Mouse (Mus musculus): Measurements from ENCODE around the gene Plekha6. TPM values are rescaled to one million over a fixed set of nuclear protein-coding genes. Genes with fewer than 3 reads are reported as not detected.

Plekha6 gene
- total RNA-seq (2021), result 10 to 100 TPM; 66.5 to 87.4 TPM

- intact Hi-C loops (cut with DNase I), result no loop called here
- no peak for DNase-seq (ENCODE audit: low spot score in 2 of 2)
Observed at GRCm38 (mm10) chr1:133163820-133164431, at the start of gene Plekha6. TSS of gene Plekha6 (plus strand) at chr1:133164210.

GRCm38 (mm10) chr1:133116108-133116507 is 47.9 kb upstream of the Plekha6 start:
- intact Hi-C loops (cut with DNase I), result no loop called here
- DNase-seq (ENCODE audit: low spot score in 2 of 2), result no peak

GRCm38 (mm10) chr1:133118127-133118526 is 45.9 kb upstream of the Plekha6 start:
- no peak for DNase-seq (ENCODE audit: low spot score in 2 of 2)
- intact Hi-C loops (cut with DNase I), result no loop called here

GRCm38 (mm10) chr1:133118844-133119243 is 45.2 kb upstream of the Plekha6 start:
- DNase-seq (ENCODE audit: low spot score in 2 of 2), result no peak

GRCm38 (mm10) chr1:133119931-133120712 is 43.9 kb upstream of the Plekha6 start:
- intact Hi-C loops (cut with DNase I), result no loop called here
- no peak for DNase-seq (ENCODE audit: low spot score in 2 of 2)

More at GRCm38 (mm10) chr1:133118844-133119243, 45.2 kb upstream of the Plekha6 start:
- intact Hi-C loops (cut with DNase I), result no loop called here

GRCm38 (mm10) chr1:133121246-133121645 is 42.8 kb upstream of the Plekha6 start:
- intact Hi-C loops (cut with DNase I), result no loop called here
- DNase-seq (ENCODE audit: low spot score in 2 of 2), result no peak

- intact Hi-C loops (cut with DNase I), result no loop called here
- no peak for DNase-seq (ENCODE audit: low spot score in 2 of 2)
Observed at GRCm38 (mm10) chr1:133124137-133124536, 39.9 kb upstream of the Plekha6 start.

- no peak for DNase-seq (ENCODE audit: low spot score in 2 of 2)
- intact Hi-C loops (cut with DNase I), result no loop called here
Observed at GRCm38 (mm10) chr1:133125640-133126364, 38.2 kb upstream of the Plekha6 start.

GRCm38 (mm10) chr1:133126365-133126740 is 37.7 kb upstream of the Plekha6 start:
- DNase-seq (ENCODE audit: low spot score in 2 of 2), result no peak
- intact Hi-C loops (cut with DNase I), result no loop called here

- intact Hi-C loops (cut with DNase I), result no loop called here
- DNase-seq (ENCODE audit: low spot score in 2 of 2), result no peak
Observed at GRCm38 (mm10) chr1:133127328-133127727, 36.7 kb upstream of the Plekha6 start.

GRCm38 (mm10) chr1:133129471-133130221 is 34.4 kb upstream of the Plekha6 start:
- DNase-seq (ENCODE audit: low spot score in 2 of 2), result peak in 1 of 2 experiments; percentile 9
- intact Hi-C loops (cut with DNase I), result loop anchor here (10.0 kb wide), 1 partner anchor 485 kb away; the partner anchor contains the start of gene Snrpe

- intact Hi-C loops (cut with DNase I), result loop anchor here (10.0 kb wide), 1 partner anchor 484 kb away; the partner anchor contains the start of gene Snrpe
- DNase-seq (ENCODE audit: low spot score in 2 of 2), result peak; percentile 100
Observed at GRCm38 (mm10) chr1:133130638-133131560, 33.1 kb upstream of the Plekha6 start, which contains the start of gene Ppp1r15b. TSS of gene Ppp1r15b (plus strand) at chr1:133131143.

GRCm38 (mm10) chr1:133131561-133131905 is 32.5 kb upstream of the Plekha6 start:
- no peak for DNase-seq (ENCODE audit: low spot score in 2 of 2)
- intact Hi-C loops (cut with DNase I), result loop anchor here (10.0 kb wide), 1 partner anchor 483 kb away; the partner anchor contains the start of gene Snrpe

- intact Hi-C loops (cut with DNase I), result loop anchor here (10.0 kb wide), 1 partner anchor 483 kb away; the partner anchor contains the start of gene Snrpe
Observed at GRCm38 (mm10) chr1:133131936-133132335, 32.1 kb upstream of the Plekha6 start.

GRCm38 (mm10) chr1:133132388-133133326 is 31.4 kb upstream of the Plekha6 start:
- intact Hi-C loops (cut with DNase I), result loop anchor here (10.0 kb wide), 1 partner anchor 482 kb away; the partner anchor contains the start of gene Snrpe
- no peak for DNase-seq (ENCODE audit: low spot score in 2 of 2)

More at GRCm38 (mm10) chr1:133131936-133132335, 32.1 kb upstream of the Plekha6 start:
- DNase-seq (ENCODE audit: low spot score in 2 of 2), result no peak

- no peak for DNase-seq (ENCODE audit: low spot score in 2 of 2)
- intact Hi-C loops (cut with DNase I), result loop anchor here (10.0 kb wide), 1 partner anchor 481 kb away; the partner anchor contains the start of gene Snrpe
Observed at GRCm38 (mm10) chr1:133133425-133133824, 30.6 kb upstream of the Plekha6 start.

- intact Hi-C loops (cut with DNase I), result loop anchor here (10.0 kb wide), 1 partner anchor 481 kb away; the partner anchor contains the start of gene Snrpe
- no peak for DNase-seq (ENCODE audit: low spot score in 2 of 2)
Observed at GRCm38 (mm10) chr1:133134071-133134470, 29.9 kb upstream of the Plekha6 start.

Measured in left cerebral cortex, postnatal 36 days (tissue).